In the genomic region with DNA sequence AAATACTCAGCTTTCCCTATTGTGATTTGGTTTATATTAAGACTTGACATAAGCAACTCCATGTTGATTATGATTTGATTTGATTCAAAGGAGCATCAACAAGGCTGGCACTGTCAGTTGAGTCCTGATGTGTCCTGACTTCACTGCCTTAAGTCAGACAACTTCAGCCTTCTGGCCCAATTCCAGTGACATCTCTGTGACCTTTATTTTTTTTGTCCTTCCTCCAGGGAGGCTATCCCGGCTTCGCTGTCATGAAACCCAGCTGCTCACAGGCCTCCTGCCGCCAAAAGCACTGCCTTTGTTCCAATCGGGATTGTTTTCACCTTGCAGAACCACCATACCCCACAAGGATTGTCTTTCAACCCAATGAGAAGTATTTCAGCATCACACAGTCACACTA, we compare ENCODE assay signal across 42 mouse cellular contexts. TPM values are rescaled to one million over a fixed set of nuclear protein-coding genes. Genes with fewer than 3 reads are reported as not detected.
DNase-seq lines count a peak whose midpoint lies in the region; ATAC-seq and TF ChIP-seq lines count a peak whose summit lies in the region.
"Had no signal": no experiment of that assay in that cellular context is flagged by ENCODE, and none has a peak within 500 bp of the region (broad histone marks: within the 10 kb centered on the region; RNA-seq: fewer than 3 reads in every experiment).

No protein-coding gene starts in this region.

- H3K9ac ChIP-seq in kidney, embryonic 16.5 days (replicated peaks; ENCODE audit: low read length), result no peak overlapping the region
- no peak overlapping the region for H3K9ac ChIP-seq in lung, postnatal 0 days (replicated peaks; ENCODE audit: low read depth)
- H3K9ac ChIP-seq: embryonic facial prominence, embryonic 13.5 days; forebrain, embryonic 15.5 days; hindbrain, embryonic 15.5 days; liver, embryonic 14.5 days; lung, embryonic 15.5 days had no signal

- no peaks in the 10 kb centered on the region for H3K9me3 ChIP-seq in kidney, embryonic 16.5 days (ENCODE audit: low read length)
- H3K9me3 ChIP-seq in lung, postnatal 0 days (ENCODE audit: low read length), result no peaks in the 10 kb centered on the region
- H3K9me3 ChIP-seq: embryonic facial prominence, embryonic 13.5 days; forebrain, embryonic 10.5 days; forebrain, embryonic 15.5 days; hindbrain, embryonic 10.5 days; hindbrain, embryonic 15.5 days; lung, embryonic 15.5 days had no signal

- H3K36me3 ChIP-seq in kidney, embryonic 16.5 days (ENCODE audit: insufficient read depth, low read length), result no peaks in the 10 kb centered on the region
- no peaks in the 10 kb centered on the region for H3K36me3 ChIP-seq in lung, postnatal 0 days (ENCODE audit: insufficient read depth, low read length)
- H3K36me3 ChIP-seq: embryonic facial prominence, embryonic 13.5 days; forebrain, embryonic 10.5 days; forebrain, embryonic 15.5 days; hindbrain, embryonic 10.5 days; hindbrain, embryonic 15.5 days; lung, embryonic 15.5 days had no signal

- no peak for TF ChIP-seq EP300 in lung, postnatal 0 days (IDR thresholded peaks at IDR 0.05)

- no peaks in the 10 kb centered on the region for H3K27me3 ChIP-seq in kidney, embryonic 16.5 days (ENCODE audit: insufficient read depth, low read length)
- H3K27me3 ChIP-seq in lung, postnatal 0 days (replicated peaks; ENCODE audit: insufficient read depth, low read length), result no peaks in the 10 kb centered on the region
- H3K27me3 ChIP-seq: embryonic facial prominence, embryonic 13.5 days; forebrain, embryonic 15.5 days; hindbrain, embryonic 15.5 days; lung, embryonic 15.5 days; Patski had no signal

- ATAC-seq in kidney, embryonic 16.5 days (ENCODE audit: low FRiP score, low TSS enrichment), result no peak
- ATAC-seq in lung, postnatal 0 days, result no peak
- ATAC-seq: forebrain, embryonic 15.5 days; inflammation-experienced regulatory T-cells, adult 6 months; midbrain, embryonic 16.5 days; Patski had no signal

- H3K4me3 ChIP-seq in kidney, embryonic 16.5 days (ENCODE audit: low read length), result no peak overlapping the region
- no peak overlapping the region for H3K4me3 ChIP-seq in lung, postnatal 0 days (ENCODE audit: low read depth, low read length)
- H3K4me3 ChIP-seq: embryonic facial prominence, embryonic 13.5 days; forebrain, embryonic 10.5 days; forebrain, embryonic 15.5 days; hindbrain, embryonic 10.5 days; hindbrain, embryonic 15.5 days; lung, embryonic 15.5 days had no signal

- 30% methylated on average over 4 of the region's 4 CpGs for WGBS in kidney, embryonic 16.5 days
- WGBS in lung, postnatal 0 days, result 28% methylated on average over 4 of the region's 4 CpGs

- no peak overlapping the region for H3K27ac ChIP-seq in kidney, embryonic 16.5 days (ENCODE audit: low read length)
- H3K27ac ChIP-seq in lung, postnatal 0 days (ENCODE audit: low read length), result no peak overlapping the region
- H3K27ac ChIP-seq: embryonic facial prominence, embryonic 13.5 days; forebrain, embryonic 10.5 days; forebrain, embryonic 15.5 days; hindbrain, embryonic 10.5 days; hindbrain, embryonic 15.5 days; kidney, postnatal 0 days; liver, embryonic 14.5 days; lung, embryonic 15.5 days had no signal

- no peak for TF ChIP-seq CTCF in lung, postnatal 0 days (IDR thresholded peaks at IDR 0.05)

- peak; percentile 13 for DNase-seq in adrenal gland, postnatal 10 days
- DNase-seq in adrenal gland, adult 8-10 months, result no peak
- DNase-seq in kidney, adult 8-10 months, result peak; percentile 9
- DNase-seq in lung, postnatal 0 days (ENCODE audit: low spot score), result peak; percentile 16
- no peak for DNase-seq in lung, postnatal 14 days
- no peak for DNase-seq in spleen, adult 18-20 months
- DNase-seq: cerebellum, adult 18-20 months; cerebellum, postnatal 10 days; gastrocnemius, postnatal 25 days; liver; right cerebral cortex, postnatal 4 days; thymus, adult 2 months; thymus, postnatal 36 days had no signal

- H3K4me1 ChIP-seq in kidney, embryonic 16.5 days (ENCODE audit: insufficient read depth, low read length), result no peaks in the 10 kb centered on the region
- H3K4me1 ChIP-seq in lung, postnatal 0 days (ENCODE audit: insufficient read depth, low read depth, low read length), result no peaks in the 10 kb centered on the region
- H3K4me1 ChIP-seq: forebrain, embryonic 10.5 days; forebrain, embryonic 15.5 days; hindbrain, embryonic 15.5 days; lung, embryonic 15.5 days had no signal

- no peak overlapping the region for H3K4me2 ChIP-seq in kidney, embryonic 16.5 days (replicated peaks; ENCODE audit: low read depth, low read length)
- H3K4me2 ChIP-seq in lung, postnatal 0 days (replicated peaks; ENCODE audit: low read depth, low read length), result no peak overlapping the region
- H3K4me2 ChIP-seq: embryonic facial prominence, embryonic 13.5 days; forebrain, embryonic 15.5 days; heart, embryonic 11.5 days; hindbrain, embryonic 15.5 days; lung, embryonic 15.5 days; midbrain, embryonic 11.5 days had no signal

RNA-seq across cellular contexts. Expression of gene Anxa8, which starts 10.4 kb away (rescaled TPM):
- 1 to 10 TPM; 7.9 to 8.5 TPM for total RNA-seq in adrenal gland, postnatal 10 days (2021)
- 1 to 10 TPM; 1.2 to 3.1 (median 2.0) TPM for total RNA-seq in adrenal gland, adult 8-10 months (2022)
- polyA plus RNA-seq in kidney, embryonic 16.5 days (2015; fragmentation: Nextera tagmentation; extraction: Ambion mirVana), result 1.6 and 2.7 TPM in 2 replicates
- 23.6 and 25.9 TPM in 2 replicates for polyA plus RNA-seq in lung, postnatal 0 days (2015; fragmentation: Nextera tagmentation; extraction: Ambion mirVana)
- total RNA-seq: common myeloid progenitor, adult 5-6 weeks; megakaryocyte, adult 5-6 weeks; MEL had no signal
- polyA plus RNA-seq: forebrain, embryonic 15.5 days; inflammation-experienced regulatory T-cells, adult 6 months had no signal

RNA-seq across cellular contexts. Expression of gene Antxrl, which starts 22.8 kb away (rescaled TPM):
- total RNA-seq in adrenal gland, postnatal 10 days (2021), result not detected
- total RNA-seq in adrenal gland, adult 8-10 months (2022), result not detected
- not detected in 2 replicates for polyA plus RNA-seq in kidney, embryonic 16.5 days (2015; fragmentation: Nextera tagmentation; extraction: Ambion mirVana)
- not detected in 2 replicates for polyA plus RNA-seq in lung, postnatal 0 days (2015; fragmentation: Nextera tagmentation; extraction: Ambion mirVana)
- total RNA-seq: common myeloid progenitor, adult 5-6 weeks; gastrocnemius, adult 18-20 months; gastrocnemius, postnatal 25 days; heart, adult 18-20 months; layer of hippocampus, adult 18-20 months; layer of hippocampus, postnatal 10 days; left cerebral cortex, adult 18-20 months; left cerebral cortex, postnatal 14 days; megakaryocyte, adult 5-6 weeks; MEL; neutrophil, adult 5-6 weeks had no signal
- polyA plus RNA-seq: brain, embryonic 14.5 days; embryonic facial prominence, embryonic 13.5 days; forebrain, embryonic 10.5 days; forebrain, embryonic 15.5 days; frontal cortex, adult 2 months; heart, embryonic 11.5 days; heart, postnatal 0 days; hindbrain, embryonic 10.5 days; hindbrain, embryonic 15.5 days; inflammation-experienced regulatory T-cells, adult 6 months; kidney, postnatal 0 days; limb, embryonic 11.5 days; liver, embryonic 14.5 days; lung, embryonic 15.5 days; midbrain, embryonic 11.5 days; midbrain, embryonic 16.5 days; neural tube, embryonic 11.5 days had no signal

RNA-seq across cellular contexts. Expression of gene A630023A22Rik, which starts 27.2 kb away (rescaled TPM):
- not detected for total RNA-seq in adrenal gland, postnatal 10 days (2021)
- not detected for total RNA-seq in adrenal gland, adult 8-10 months (2022)
- not detected in 2 replicates for polyA plus RNA-seq in kidney, embryonic 16.5 days (2015; fragmentation: Nextera tagmentation; extraction: Ambion mirVana)
- 0.37 TPM in 1 of 2 replicates, not detected in the other for polyA plus RNA-seq in lung, postnatal 0 days (2015; fragmentation: Nextera tagmentation; extraction: Ambion mirVana)
- total RNA-seq: common myeloid progenitor, adult 5-6 weeks; gastrocnemius, adult 18-20 months; gastrocnemius, postnatal 25 days; heart, adult 18-20 months; layer of hippocampus, adult 18-20 months; layer of hippocampus, postnatal 10 days; left cerebral cortex, adult 18-20 months; left cerebral cortex, postnatal 14 days; megakaryocyte, adult 5-6 weeks; MEL; neutrophil, adult 5-6 weeks had no signal
- polyA plus RNA-seq: brain, embryonic 14.5 days; embryonic facial prominence, embryonic 13.5 days; forebrain, embryonic 10.5 days; forebrain, embryonic 15.5 days; frontal cortex, adult 2 months; heart, embryonic 11.5 days; heart, postnatal 0 days; hindbrain, embryonic 10.5 days; hindbrain, embryonic 15.5 days; inflammation-experienced regulatory T-cells, adult 6 months; kidney, postnatal 0 days; limb, embryonic 11.5 days; liver, embryonic 14.5 days; lung, embryonic 15.5 days; midbrain, embryonic 11.5 days; midbrain, embryonic 16.5 days; neural tube, embryonic 11.5 days; thymus, adult 2 months had no signal

RNA-seq across cellular contexts. Expression of gene Gm5460, which starts 58.8 kb away (rescaled TPM):
- under 1 TPM in 1 of 2 experiments, not detected in 1; 0.06 TPM for total RNA-seq in adrenal gland, postnatal 10 days (2021)
- total RNA-seq in adrenal gland, adult 8-10 months (2022), result under 1 TPM in 3 of 4 experiments, not detected in 1; 0.13 to 0.58 (median 0.38) TPM
- polyA plus RNA-seq in kidney, embryonic 16.5 days (2015; fragmentation: Nextera tagmentation; extraction: Ambion mirVana), result not detected in 2 replicates
- polyA plus RNA-seq in lung, postnatal 0 days (2015; fragmentation: Nextera tagmentation; extraction: Ambion mirVana), result not detected in 2 replicates
- total RNA-seq: common myeloid progenitor, adult 5-6 weeks; gastrocnemius, adult 18-20 months; gastrocnemius, postnatal 25 days; heart, adult 18-20 months; layer of hippocampus, adult 18-20 months; layer of hippocampus, postnatal 10 days; left cerebral cortex, adult 18-20 months; left cerebral cortex, postnatal 14 days; megakaryocyte, adult 5-6 weeks; MEL; neutrophil, adult 5-6 weeks had no signal
- polyA plus RNA-seq: brain, embryonic 14.5 days; embryonic facial prominence, embryonic 13.5 days; forebrain, embryonic 10.5 days; forebrain, embryonic 15.5 days; frontal cortex, adult 2 months; heart, embryonic 11.5 days; hindbrain, embryonic 10.5 days; hindbrain, embryonic 15.5 days; inflammation-experienced regulatory T-cells, adult 6 months; kidney, postnatal 0 days; limb, embryonic 11.5 days; liver, embryonic 14.5 days; lung, embryonic 15.5 days; midbrain, embryonic 11.5 days; midbrain, embryonic 16.5 days; neural tube, embryonic 11.5 days; Patski had no signal

Comparison
In these comparisons a context has a peak if more than half of its experiments do, and no peak if none do; other contexts are left out.
1. DNase-seq: peak in adrenal gland, postnatal 10 days (single experiment), kidney, adult 8-10 months (2 of 2) and lung, postnatal 0 days (single experiment); none in adrenal gland, adult 8-10 months (single experiment), lung, postnatal 14 days (single experiment) and spleen, adult 18-20 months (0 of 2).